Mouse (Mus musculus): ENCODE data around the gene Prpf8.

DNA sequence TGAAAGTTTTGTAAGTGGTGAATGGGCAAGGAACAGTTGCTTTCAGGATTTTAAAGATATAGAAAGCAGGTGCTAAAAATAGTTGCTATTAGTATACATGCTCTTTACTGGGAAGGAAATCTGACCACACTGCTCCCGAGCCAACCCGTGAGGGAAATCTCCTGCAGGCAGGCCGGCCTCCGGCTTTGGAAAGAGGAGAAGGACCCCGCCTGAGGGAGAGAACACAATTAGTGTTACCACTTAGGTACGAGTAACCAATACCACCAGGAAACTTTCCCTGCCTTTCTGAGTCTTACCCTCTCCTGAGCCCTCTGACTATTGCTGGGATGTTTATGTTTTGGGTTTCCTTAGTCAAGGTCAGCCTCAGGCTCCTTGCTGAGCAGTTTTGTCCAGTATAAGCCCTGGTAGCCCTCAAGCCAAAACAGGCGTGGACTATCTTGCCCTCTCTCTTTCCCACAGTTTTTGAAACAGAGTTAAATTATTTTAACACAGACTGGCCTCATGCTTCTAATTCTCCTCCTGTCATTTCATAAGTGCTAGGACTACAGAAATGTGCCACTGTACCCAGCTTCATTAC is 66.4 kb downstream of the Prpf8 start:
- TF ChIP-seq POLR2A (IDR thresholded peaks at IDR 0.05; ENCODE audit: borderline replicate concordance, insufficient read depth, low read length) (no peak), CTCF (IDR thresholded peaks at IDR 0.05; ENCODE audit: borderline replicate concordance, insufficient read depth, low read depth, low read length) (no peak)
